Mouse (Mus musculus) CH12.LX (cell line): ENCODE results near the gene Acadl.

Experiments
- CTCF ChIP-seq, 2 experiments: IDR thresholded peaks in 1 of 2; conservative IDR thresholded peaks in 1 of 2; 2 replicates each; pipeline ENCODE4 v1.5.1; 2011 to 2012; ENCODE audit warnings: low read depth in 2 of 2, low read length in 2 of 2, improper control_type of control experiment in 1 of 2, inconsistent platforms in 1 of 2, mild to moderate bottlenecking in 1 of 2, moderate library complexity in 1 of 2
- ELF1 ChIP-seq: IDR thresholded peaks from 2 replicates; pipeline ENCODE4 v1.6.1; 2014; ENCODE audit warnings: low read depth, mild to moderate bottlenecking, inconsistent platforms, low read length, improper control_type of control experiment
- NELFE ChIP-seq: IDR thresholded peaks from 2 replicates; pipeline ENCODE4 v1.6.1; 2011; ENCODE audit warnings: low read depth, low read length, improper control_type of control experiment
- POLR2AphosphoS2 ChIP-seq: IDR thresholded peaks from 2 replicates; pipeline ENCODE4 v1.6.1; 2011; ENCODE audit warnings: low read depth, low read length, improper control_type of control experiment
- USF2 ChIP-seq: conservative IDR thresholded peaks from 2 replicates; pipeline ENCODE4 v1.6.1; 2011; ENCODE audit warnings: low read depth, low read length, improper control_type of control experiment

- TF ChIP-seq CTCF (conservative IDR thresholded peaks at IDR 0.05 in 1 of 2, IDR thresholded peaks at IDR 0.05 in 1 of 2; ENCODE audit: low read depth in 2 of 2, low read length in 2 of 2) (no peak), POLR2AphosphoS2 (no peak), USF2 (no peak), NELFE (no peak), ELF1 (no peak)
Observed at GRCm38 (mm10) chr1:66814756-66815155, 48.3 kb downstream of the Acadl start.
